Mouse (Mus musculus) thymus, adult 2 months (tissue): ENCODE results near the gene Zfand3.

Experiments
- CTCF ChIP-seq: fragments of 200-500 bp; IDR thresholded peaks from 2 replicates; pipeline ENCODE4 v1.5.1; 2012; ENCODE audit warnings: mild to moderate bottlenecking, control low read depth, low read length, moderate library complexity, borderline replicate concordance; ENCODE audit not compliant: control insufficient read depth, poor library complexity, insufficient read depth; ENCODE audit errors: extremely low read depth
- POLR2A ChIP-seq: fragments of 200-500 bp; IDR thresholded peaks from 2 replicates; pipeline ENCODE4 v1.6.1; 2012; ENCODE audit warnings: mild to moderate bottlenecking, low read length, control low read depth, moderate library complexity; ENCODE audit not compliant: control insufficient read depth, poor library complexity, insufficient read depth; ENCODE audit errors: extremely low read depth

- TF ChIP-seq POLR2A: no peak
- no peak for TF ChIP-seq CTCF
These were observed 13.7 kb upstream of the Zfand3 start for GRCm38 (mm10) chr17:29990845-29991244.
